Mouse (Mus musculus): ENCODE data around the gene Arpc5l. TPM values are rescaled to one million over a fixed set of nuclear protein-coding genes. Genes with fewer than 3 reads are reported as not detected.

Arpc5l gene
- 110 and 113 TPM in 2 replicates for polyA plus RNA-seq (2012; rRNA removed)

DNA sequence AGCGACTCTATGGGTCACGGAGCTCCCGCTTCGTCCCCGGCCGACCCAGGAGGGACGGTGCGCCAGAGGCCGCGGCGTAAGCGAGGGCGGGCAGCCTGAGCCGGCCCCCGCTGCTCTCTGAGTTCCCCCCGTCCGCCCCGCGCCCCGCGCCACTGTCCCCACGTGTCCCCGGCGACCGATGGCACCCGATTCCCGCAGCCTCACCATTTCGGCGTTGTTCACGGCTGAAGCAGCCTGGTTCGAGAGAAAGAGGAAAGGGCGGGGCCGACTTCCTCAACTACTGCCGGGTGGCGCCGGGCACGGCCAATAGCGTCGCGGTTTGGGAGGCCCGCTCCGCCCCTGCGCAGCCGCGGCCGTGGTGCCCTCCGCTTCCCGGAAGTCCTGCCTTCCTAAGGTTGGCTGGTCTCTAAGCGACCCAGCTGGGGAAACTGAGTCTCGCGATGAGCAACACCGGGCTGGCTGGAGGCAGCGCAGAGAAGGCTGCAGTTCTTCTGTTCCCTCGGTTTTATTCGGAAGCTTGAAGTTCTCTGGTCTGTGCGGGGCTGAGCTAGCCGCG lies at the start of gene Arpc5l:
Gene Arpc5l (plus strand): TSS at position 469 of the 556 bp plus-strand sequence.
- peak; percentile 84 to 94 for DNase-seq (ENCODE audit: extremely low spot score in 1 of 2, low spot score in 1 of 2)

DNA sequence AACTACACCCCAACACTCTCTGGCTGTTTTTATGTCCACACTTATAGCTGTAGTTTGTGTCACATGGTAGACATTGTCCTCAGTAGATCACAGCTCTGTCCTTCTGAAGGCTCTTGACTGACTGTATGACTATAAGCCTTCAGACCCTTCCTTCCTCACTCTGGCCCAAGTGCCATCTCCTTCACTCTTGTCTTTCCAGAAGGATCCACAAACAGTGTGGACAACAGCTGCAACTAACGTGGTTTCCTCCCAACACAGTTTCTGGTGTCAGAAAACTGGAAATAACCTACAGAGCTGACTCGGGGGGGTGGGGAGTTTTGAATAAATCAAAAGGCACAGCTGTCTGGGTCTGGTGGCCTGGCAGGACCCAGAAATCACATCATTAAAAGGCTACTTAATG lies 49.1 kb upstream of the Arpc5l start:
- DNase-seq (ENCODE audit: extremely low spot score in 1 of 2, low spot score in 1 of 2) = no peak

DNA sequence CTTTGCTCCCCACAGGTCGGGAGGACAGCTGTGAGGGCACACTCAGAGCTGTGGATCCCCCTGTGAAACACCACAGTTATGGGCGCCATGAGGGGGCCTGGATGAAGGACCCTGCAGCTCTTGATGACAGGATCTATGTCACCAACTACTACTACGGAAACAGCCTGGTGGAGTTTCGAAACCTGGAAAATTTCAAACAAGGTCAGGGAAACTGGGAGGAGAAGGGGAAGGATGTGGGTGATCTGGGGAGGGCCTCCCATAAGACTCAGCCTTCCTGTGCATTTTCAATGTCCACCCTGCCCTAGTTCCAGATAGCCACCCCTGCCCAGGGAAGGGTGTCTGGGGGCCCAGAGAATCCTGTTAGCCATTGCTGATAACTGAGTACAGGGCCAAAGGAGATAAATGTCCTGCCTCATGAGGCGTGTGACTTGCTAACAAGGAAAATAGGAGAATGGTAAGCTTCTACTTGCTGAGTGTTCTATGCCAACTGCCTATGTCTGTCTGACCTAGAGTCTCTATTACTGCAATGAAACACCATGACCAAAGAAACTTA lies 47.4 kb upstream of the Arpc5l start:
- no peak for DNase-seq (ENCODE audit: extremely low spot score in 1 of 2, low spot score in 1 of 2)

DNA sequence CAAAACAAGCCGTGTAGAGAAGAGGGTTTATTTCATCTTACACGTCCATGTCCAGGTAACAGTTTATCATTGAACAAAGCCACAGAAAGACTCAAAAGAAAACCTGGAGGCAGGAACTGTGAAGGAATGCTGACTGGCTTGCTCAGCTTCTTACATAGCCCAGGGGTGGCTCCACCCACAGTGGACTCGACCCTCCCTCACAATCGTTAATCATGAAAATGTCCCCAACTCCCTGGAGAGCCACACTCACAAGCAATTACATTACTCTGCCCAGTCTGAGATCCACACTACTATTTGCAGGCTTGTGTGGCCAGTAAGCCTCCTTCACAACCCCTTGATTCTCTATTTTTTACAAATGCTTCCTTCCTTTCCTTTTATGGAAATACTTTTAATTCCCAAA lies 41.0 kb upstream of the Arpc5l start:
- no peak for DNase-seq (ENCODE audit: extremely low spot score in 1 of 2, low spot score in 1 of 2)

DNA sequence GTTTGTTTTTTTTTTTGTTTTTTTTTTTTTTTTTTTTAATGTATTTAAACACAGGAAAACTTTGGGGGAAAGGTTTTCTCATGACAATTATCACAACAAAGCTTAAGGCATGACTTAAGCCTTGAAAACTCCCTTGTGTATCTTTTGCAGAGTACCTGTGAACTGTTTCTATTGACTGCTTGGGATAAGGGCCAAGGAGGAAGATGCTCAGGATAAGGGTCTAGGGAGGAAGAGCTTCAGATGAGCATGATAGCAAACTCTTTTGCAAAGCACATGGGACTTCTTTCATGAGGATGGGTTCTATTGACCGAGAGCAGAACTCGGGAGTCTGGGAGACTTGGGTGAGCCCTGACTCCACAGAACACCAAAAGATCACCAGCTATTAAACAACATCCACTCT lies 35.5 kb upstream of the Arpc5l start:
- no peak for DNase-seq (ENCODE audit: extremely low spot score in 1 of 2, low spot score in 1 of 2)

DNA sequence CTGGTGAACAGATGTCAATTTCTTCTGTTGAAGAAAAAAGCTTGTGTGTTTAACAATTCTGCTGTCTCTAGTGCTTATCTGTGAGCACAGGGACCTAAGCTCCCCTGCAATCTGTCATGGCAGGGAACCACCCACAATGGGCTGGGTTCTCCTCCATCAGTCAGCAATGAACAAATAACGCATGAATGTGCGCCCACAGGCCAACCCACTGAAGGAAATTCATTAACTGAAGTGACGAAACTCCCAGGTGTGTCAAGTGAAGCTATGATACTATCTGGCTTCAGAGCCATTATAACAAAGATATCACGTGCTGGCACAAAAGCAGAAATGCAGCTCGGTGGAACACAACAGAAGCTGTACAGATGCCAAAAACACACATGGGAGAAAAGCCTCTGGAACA lies 35.1 kb upstream of the Arpc5l start:
- DNase-seq (ENCODE audit: extremely low spot score in 1 of 2, low spot score in 1 of 2) = no peak

DNA sequence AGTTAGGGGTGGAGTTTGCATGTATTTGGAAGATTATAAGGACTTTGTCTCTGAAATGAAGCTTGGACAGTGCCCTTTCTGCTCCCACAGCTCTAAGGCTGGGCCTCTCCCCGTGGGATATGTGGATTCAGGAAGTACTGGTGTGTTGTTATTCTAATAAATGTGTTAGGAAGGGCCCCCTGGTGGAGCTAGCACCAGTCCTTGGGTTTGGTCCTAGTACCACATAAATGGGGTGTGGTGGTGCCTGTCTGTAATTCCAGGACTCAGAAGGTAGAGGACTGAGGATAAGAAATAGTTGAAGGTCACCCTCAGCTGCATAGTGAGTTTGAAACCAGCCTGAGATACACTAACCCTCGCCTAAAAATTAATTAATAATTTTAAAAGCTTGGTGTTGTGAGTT lies 31.9 kb upstream of the Arpc5l start:
- DNase-seq (ENCODE audit: extremely low spot score in 1 of 2, low spot score in 1 of 2) = no peak

DNA sequence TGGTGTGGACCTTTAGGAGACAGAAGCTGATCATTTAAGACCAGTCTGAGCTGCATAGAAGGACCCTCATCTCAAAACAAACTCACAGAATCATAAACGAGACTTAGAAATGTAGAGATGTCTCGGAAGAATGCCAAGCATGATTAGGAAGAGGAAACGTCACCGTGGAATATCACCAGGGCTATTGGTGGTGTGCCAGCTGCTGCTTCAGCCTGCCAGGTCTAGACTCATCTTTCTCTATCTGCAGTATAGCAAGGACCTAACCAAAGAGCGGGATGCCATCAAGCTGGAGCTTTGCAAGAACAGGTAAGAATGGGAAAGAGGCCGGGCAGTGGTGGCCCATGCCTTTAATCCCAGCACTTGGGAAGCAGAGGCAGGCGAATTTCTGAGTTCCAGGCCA lies 31.4 kb upstream of the Arpc5l start:
- peak in 1 of 2 experiments; percentile 29 for DNase-seq (ENCODE audit: extremely low spot score in 1 of 2, low spot score in 1 of 2)

DNA sequence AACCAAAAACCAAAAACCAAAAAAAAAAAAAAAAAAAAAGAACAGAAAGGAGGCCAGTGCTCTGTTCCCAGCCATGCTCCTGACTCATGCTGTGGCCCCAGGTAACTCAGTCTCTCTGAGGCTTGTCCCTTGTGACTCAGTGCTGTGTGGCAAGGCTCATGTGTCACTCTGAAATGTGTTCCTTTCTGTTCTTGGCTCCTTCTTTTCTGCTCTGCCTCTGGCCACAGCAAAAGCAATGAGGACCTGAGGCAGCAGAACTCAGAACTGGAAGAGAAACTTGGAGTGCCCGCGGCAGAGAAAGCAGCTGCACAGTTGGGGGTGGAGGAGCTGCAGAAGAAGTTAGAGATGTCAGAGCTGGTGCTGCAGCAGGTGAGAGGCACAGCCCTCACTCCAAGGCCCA lies 31.0 kb upstream of the Arpc5l start:
- DNase-seq (ENCODE audit: extremely low spot score in 1 of 2, low spot score in 1 of 2) = no peak

DNA sequence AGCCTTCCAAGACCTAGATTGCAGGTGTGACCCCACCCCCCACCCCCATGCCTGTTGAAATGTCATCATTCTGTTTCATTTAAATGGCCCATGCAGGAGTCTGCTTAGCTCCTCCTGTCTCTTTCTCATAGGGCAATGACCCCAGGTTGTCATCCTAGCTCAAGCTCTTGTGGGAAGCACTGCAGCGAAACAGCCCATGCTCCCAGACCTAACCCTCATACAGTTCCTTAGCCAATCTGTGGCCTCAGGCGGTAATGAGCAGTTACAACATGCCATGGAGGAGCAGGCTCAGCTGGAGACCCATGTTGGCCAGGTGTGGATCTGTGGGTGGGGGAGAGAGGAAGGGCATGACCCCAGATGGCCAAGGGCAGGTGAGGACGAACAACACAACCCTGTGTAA lies 30.0 kb upstream of the Arpc5l start:
- DNase-seq (ENCODE audit: extremely low spot score in 1 of 2, low spot score in 1 of 2) = no peak

DNA sequence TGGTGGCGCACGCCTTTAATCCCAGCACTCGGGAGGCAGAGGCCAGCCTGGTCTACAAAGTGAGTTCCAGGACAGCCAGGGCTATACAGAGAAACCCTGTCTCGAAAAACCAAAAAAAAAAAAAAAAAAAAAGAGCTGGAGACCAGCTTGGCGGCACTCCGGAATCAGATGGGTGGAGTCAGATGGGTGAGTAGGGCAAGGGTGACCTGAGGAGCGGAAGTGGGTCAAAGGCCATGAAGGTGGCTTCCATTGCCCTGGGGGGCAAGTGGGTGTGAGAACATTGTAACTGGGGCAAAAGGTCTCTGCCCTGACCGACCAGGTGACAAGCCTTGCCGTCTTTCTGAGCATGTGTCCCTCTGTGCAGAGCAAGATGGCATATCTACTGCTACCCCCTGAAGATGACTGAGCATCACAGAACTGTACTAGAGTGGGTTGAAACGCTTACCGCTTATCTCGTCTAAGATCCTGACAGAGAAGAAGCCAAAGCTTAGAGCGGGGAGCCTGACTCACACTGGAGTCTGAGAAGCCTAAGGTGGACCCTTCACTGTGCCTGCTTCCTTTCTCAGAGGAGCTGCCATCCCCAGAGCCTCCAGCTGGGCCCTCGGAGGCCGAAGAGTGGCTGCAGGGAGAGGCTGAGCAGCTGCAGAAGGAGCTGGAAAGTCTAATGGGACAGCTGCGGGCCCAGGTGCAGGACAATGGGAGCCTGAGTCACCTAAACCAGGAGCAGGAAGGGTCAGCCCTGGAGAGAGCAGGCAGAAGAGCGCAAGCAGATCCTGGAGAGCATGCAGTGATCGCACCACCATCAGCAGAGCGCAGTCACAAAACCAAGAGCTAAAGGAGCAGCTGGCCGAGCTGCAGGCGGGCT lies 29.0 kb upstream of the Arpc5l start:
- DNase-seq (ENCODE audit: extremely low spot score in 1 of 2, low spot score in 1 of 2) = no peak

DNA sequence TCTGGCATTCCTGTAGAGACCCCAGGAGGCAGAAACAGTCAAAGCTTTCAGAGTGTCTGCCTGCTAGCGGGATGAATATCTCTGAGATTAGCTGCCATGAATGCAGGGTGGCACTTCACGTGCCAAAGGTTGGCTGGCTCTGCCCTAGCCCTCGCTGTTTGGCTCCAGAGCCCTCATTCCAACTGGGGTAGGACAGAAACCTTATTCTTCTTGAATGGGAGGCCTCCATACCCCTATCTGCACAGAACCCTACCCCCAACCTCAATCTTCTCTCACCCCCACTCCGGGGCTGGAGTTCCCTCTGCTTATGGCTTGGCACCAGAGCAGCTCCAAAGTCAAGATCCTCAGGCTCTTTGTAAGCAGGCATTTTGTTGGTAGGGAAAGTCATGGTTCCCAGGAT lies 27.3 kb upstream of the Arpc5l start:
- no peak for DNase-seq (ENCODE audit: extremely low spot score in 1 of 2, low spot score in 1 of 2)

DNA sequence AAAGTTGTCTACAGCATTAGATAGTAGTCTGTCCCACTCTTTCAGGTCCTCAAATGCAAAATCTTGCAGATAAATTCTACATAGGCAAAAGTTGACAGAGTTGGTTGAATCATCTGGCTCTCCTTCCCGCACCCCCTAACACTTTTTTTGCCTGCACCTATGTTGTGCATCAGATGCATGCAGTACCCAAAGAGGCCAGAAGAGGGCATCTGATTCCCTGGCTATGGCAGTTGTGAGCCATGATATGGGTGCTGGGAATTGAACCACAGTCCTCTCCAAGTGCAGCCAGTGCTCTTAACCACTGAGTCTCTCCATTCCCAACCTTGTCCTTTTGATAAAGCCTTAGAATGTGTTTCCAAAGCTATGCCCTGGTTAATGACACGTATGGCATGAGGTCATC lies 21.7 kb upstream of the Arpc5l start:
- DNase-seq (ENCODE audit: extremely low spot score in 1 of 2, low spot score in 1 of 2) = no peak

DNA sequence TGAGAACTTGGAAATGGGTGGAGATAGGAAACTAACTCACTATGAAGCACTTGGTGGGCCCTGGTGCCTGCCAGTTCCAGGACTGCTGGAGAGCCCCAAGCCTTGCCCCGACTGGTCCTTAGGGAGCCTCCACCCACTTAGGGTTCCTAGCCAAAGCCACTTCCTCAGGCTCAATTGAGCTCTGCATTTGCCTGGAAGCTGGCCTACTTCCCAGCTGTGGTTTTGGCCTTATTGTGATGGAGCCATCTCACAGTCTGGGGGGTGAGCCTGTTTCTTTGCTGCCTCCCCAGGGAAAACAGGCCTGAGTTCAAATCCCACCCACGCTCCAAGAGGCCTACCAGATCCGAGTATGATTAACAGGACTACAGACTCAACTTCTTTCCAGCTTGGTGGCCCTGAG lies 18.6 kb upstream of the Arpc5l start:
- DNase-seq (ENCODE audit: extremely low spot score in 1 of 2, low spot score in 1 of 2) = no peak

DNA sequence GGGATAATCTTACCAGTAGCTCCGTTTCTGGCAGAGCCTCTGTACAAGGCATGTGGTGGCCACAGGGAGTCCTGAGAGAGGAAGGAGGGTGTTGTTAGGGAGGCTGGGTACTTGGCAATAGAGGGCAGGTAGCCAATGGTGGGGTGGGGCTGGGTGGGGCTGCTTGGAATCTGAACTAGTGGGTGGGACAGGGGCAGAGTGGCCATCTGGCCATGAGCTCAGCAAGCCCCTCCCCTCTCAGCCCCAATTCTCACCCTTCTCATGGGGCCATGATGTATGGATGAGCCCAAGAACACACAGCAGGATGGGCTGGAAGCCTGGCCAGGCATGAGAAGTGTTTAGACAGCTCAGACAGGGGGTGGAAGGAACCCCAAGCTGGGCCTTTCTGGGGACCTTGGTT lies 17.8 kb upstream of the Arpc5l start:
- DNase-seq (ENCODE audit: extremely low spot score in 1 of 2, low spot score in 1 of 2) = no peak

DNA sequence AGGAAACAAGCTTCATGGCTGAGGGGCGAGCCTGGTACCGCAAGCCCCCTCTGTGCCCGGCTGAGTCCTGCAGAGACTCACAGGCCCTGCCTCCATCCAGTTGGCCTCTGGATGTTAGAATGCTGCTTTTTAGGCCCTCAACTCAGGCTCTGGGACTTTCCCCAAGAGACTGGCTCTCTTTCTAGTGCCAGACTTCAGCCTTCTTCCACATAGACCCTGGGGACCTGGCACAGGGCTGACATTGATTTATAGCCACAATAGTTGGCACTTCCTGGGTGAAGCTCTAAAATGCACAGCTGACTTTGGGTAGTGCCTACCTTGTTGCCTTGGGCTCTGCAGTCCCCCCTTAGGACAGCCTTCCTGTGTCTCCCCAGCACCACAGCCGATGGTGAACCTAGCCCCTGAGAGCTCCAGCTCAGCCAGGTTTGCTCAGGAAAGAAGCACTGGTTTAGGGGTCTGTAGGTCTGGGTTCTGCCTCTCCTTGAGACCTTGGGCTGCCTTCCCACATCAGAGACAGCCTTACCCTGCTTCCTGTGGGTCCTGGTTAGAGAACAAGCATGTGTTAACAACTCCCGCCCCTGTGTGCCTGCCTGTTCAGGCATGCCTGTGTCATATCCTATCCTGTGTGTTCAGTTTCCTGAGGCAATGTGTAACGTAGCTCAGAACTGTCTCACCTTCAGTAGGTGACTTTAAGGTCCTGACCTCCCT lies 17.2 kb upstream of the Arpc5l start:
- no peak for DNase-seq (ENCODE audit: extremely low spot score in 1 of 2, low spot score in 1 of 2)

DNA sequence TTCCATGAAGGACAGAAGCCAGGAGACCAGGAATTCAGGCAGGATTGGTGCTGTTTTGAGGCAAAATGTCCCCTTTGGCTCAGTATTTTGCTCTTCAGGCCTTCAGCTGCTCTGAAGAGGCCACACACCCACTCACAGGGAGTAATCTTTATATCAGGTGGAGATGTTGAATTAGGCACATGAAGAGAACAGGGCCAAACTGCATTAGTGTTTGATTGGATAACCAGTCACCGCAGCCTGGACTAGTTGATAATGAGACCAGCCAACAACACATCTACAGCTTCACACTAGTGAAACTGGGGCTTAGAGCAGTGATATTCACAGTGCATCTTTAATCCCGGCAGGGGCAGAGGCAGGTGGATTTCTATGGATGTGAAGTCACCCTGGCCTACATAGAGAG lies 16.2 kb upstream of the Arpc5l start:
- no peak for DNase-seq (ENCODE audit: extremely low spot score in 1 of 2, low spot score in 1 of 2)

DNA sequence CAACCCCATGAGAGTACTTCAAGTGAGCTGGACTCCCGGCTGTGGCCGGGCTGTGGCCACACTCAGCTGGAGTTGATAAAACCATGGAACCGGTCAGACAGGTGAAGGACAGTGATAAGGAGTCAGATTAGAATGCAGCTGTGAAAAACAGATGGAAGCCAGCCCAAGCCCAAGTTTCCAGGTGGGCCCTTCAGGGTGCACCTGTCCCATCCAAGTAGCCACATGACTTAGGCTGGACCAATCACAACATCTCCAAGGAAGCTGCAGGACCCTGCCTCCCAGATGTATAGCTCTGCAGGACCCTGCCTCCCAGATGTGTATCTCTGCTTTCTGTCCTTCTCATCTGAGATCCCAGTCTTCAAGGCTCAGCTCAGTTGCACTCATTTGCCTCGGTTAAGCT lies 13.1 kb upstream of the Arpc5l start:
- no peak for DNase-seq (ENCODE audit: extremely low spot score in 1 of 2, low spot score in 1 of 2)

DNA sequence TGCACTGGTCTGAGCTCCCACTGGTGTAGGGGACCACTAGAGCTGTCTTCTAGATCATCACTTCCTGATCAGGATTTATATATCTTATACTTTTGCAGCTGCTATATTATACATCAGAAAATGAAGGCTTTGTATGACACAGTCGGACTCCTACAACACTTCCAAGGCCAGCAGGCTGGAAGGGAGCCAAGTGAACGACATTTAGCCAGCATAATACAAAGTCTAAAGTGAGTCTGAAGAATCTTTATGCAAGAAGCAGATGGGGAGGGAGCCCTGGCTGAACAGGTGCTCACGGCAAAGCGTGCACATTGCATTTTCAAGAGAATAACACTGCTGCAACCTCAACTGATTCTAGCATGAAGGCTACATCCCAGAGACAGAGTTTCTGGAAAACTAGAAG lies 12.7 kb upstream of the Arpc5l start:
- DNase-seq (ENCODE audit: extremely low spot score in 1 of 2, low spot score in 1 of 2) = peak in 1 of 2 experiments; percentile 45

DNA sequence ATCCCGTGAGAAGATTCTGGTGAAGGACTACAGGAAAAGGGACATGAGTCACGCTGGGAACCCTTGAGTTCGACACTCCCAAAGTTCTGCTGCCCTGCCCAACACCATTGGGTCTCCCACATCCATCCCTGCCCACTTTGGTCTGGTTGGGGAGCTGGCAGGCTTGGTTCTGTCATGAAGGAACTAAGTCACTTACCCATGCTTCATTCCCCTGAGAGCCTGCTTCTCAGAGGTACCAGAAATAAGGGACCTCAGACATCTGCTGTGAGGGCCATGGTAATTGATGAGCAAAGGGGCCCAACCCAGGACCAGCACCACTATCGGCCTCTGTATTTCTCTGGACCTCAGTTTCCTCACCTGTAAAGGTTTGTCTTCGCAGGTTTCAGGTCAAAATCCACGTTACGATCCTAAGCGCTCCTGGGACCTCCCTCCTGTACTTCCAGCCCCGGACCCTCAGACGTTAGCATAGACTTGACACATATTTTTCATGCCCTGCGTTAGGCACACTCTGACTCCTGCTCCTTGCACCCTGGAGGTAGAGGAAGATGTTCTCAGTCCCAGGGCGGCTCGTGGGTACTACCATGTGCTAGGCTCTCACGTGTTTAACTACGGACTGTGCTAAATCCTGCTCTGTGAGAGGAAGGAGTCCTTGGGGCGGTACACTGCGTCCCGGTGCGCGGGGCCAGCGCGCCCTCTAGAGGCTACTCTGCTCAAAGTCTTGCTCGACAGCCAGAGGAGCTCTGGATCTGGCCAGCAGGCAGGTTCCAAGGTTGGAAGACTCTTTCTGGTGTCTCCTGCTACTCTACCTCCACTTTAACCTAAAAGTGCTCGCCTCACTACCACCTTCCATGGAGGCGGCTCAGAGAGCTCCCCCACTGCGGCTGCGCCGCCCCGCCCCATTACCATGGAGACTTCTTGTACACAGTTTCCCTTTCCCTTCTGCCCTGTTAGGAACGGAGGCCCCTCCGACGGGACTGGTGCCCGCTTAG lies 7.5 kb upstream of the Arpc5l start, which contains the start of gene Wdr38:
Gene Wdr38 (plus strand): TSS at position 91 of the 989 bp plus-strand sequence.
- peak; percentile 86 to 95 for DNase-seq (ENCODE audit: extremely low spot score in 1 of 2, low spot score in 1 of 2)
